33 mouse cellular contexts compared by ENCODE assay signal in genomic region chr7:91868919-91869318, GRCm38 (mm10).
"Had no signal": no experiment of that assay in that cellular context is flagged by ENCODE, and none has a peak within 500 bp of the region (broad histone marks: within the 10 kb centered on the region; RNA-seq: fewer than 3 reads in every experiment).

No protein-coding gene starts in this region.

- DNase-seq: heart, postnatal 10 days; heart, postnatal 36 days; heart, postnatal 4 days; kidney, adult 11 months; kidney, adult 18-20 months; kidney, adult 2 months; kidney, adult 8-10 months; kidney, adult 9 months; kidney, postnatal 10 days; kidney, postnatal 14 days; kidney, postnatal 25 days; kidney, postnatal 36 days; kidney, postnatal 4 days; layer of hippocampus, postnatal 36 days had no signal

- H3K4me1 ChIP-seq: heart, embryonic 10.5 days; heart, embryonic 13.5 days; heart, embryonic 15.5 days; hindbrain, embryonic 10.5 days; hindbrain, embryonic 12.5 days; hindbrain, embryonic 13.5 days; hindbrain, embryonic 15.5 days; intestine, embryonic 15.5 days; kidney, embryonic 15.5 days had no signal

- H3K9ac ChIP-seq: heart, embryonic 13.5 days; heart, embryonic 15.5 days; hindbrain, embryonic 12.5 days; hindbrain, embryonic 13.5 days; hindbrain, embryonic 14.5 days; hindbrain, embryonic 15.5 days; intestine, embryonic 15.5 days; kidney, embryonic 15.5 days had no signal

- H3K4me2 ChIP-seq: heart, embryonic 11.5 days; heart, embryonic 13.5 days; heart, embryonic 15.5 days; hindbrain, embryonic 12.5 days; hindbrain, embryonic 13.5 days; hindbrain, embryonic 14.5 days; hindbrain, embryonic 15.5 days; intestine, embryonic 15.5 days; kidney, embryonic 15.5 days had no signal

- H3K36me3 ChIP-seq: heart, embryonic 10.5 days; heart, embryonic 13.5 days; heart, embryonic 15.5 days; hindbrain, embryonic 10.5 days; hindbrain, embryonic 12.5 days; hindbrain, embryonic 13.5 days; hindbrain, embryonic 15.5 days; intestine, embryonic 15.5 days; kidney, embryonic 15.5 days had no signal

- H3K27ac ChIP-seq: heart, embryonic 10.5 days; heart, embryonic 13.5 days; heart, embryonic 15.5 days; hindbrain, embryonic 10.5 days; hindbrain, embryonic 12.5 days; hindbrain, embryonic 13.5 days; hindbrain, embryonic 14.5 days; hindbrain, embryonic 15.5 days; hindbrain, postnatal 0 days; intestine, embryonic 15.5 days; kidney, embryonic 15.5 days; kidney, postnatal 0 days; layer of hippocampus, adult 2 months; left cerebral cortex, adult 2 months had no signal

- H3K4me3 ChIP-seq: heart, embryonic 10.5 days; heart, embryonic 13.5 days; heart, embryonic 15.5 days; hindbrain, embryonic 10.5 days; hindbrain, embryonic 12.5 days; hindbrain, embryonic 13.5 days; hindbrain, embryonic 15.5 days; intestine, embryonic 15.5 days; kidney, embryonic 15.5 days; layer of hippocampus, adult 2 months; left cerebral cortex, adult 2 months had no signal

- H3K9me3 ChIP-seq: heart, embryonic 10.5 days; heart, embryonic 13.5 days; heart, embryonic 15.5 days; hindbrain, embryonic 10.5 days; hindbrain, embryonic 12.5 days; hindbrain, embryonic 13.5 days; hindbrain, embryonic 15.5 days; intestine, embryonic 15.5 days; kidney, embryonic 15.5 days had no signal

- ATAC-seq: hindbrain, embryonic 16.5 days; hindbrain, postnatal 0 days; inflammation-experienced regulatory T-cells, adult 6 months; intestine, embryonic 15.5 days; intestine, embryonic 16.5 days; intestine, postnatal 0 days had no signal

- H3K27me3 ChIP-seq: heart, embryonic 13.5 days; heart, embryonic 15.5 days; hindbrain, embryonic 12.5 days; hindbrain, embryonic 13.5 days; hindbrain, embryonic 15.5 days; intestine, embryonic 15.5 days; kidney, embryonic 15.5 days had no signal
